Mouse (Mus musculus) megakaryocyte progenitor cell, adult 5-6 weeks (primary cell): ENCODE measurements around the gene Gm10376. TPM values are rescaled to one million over a fixed set of nuclear protein-coding genes. Genes with fewer than 3 reads are reported as not detected.
"Not testable (repeated sequence)": the region's sequence is repeated elsewhere in the genome, so short reads cannot be mapped to it uniquely, and the experiment has no call there.

Source experiments
- ATAC-seq: replicated peaks from 2 replicates; pipeline ENCODE4 v1.8.0; 2016; ENCODE audit warnings: mild to moderate bottlenecking, moderate TSS enrichment, inconsistent platforms; ENCODE audit not compliant: poor library complexity
- total RNA-seq, 2 experiments: library from RNA; stranded (forward) in 1 of 2; stranded (reverse) in 1 of 2; fragments of 157-497, 149-512 nt in 1 of 2; fragments of 200-1000 nt in 1 of 2; gene quantifications; 2 replicates each; pipeline versions ENCODE4 v1.2.3 to v1.2.4; 2015 to 2017

Gene Gm10376
- total RNA-seq (2015) (not detected in 2 replicates), total RNA-seq (2017) (not detected in 2 replicates)

- ATAC-seq: not testable (repeated sequence)
These were observed at the start of gene Gm10376 for GRCm38 (mm10) chr14:43015528-43015927. Gene Gm10376, minus strand, starts transcription at chr14:43015628.

GRCm38 (mm10) chr14:43060179-43060578 lies 44.8 kb upstream of the Gm10376 start:
- ATAC-seq: not testable (repeated sequence)

- ATAC-seq: not testable (repeated sequence)
These were observed 42.6 kb upstream of the Gm10376 start for GRCm38 (mm10) chr14:43058063-43058462.

- ATAC-seq: not testable (repeated sequence)
These were observed 21.9 kb downstream of the Gm10376 start, which contains the start of gene Gm8082 for GRCm38 (mm10) chr14:42993524-42993923. Gene Gm8082, minus strand, starts transcription at chr14:42993624.

Other genes with a start within 250 kb of the Gm10376 start
- not detected in 2 replicates for gene Gm3015, start 246.8 kb downstream of the Gm10376 start, total RNA-seq (2015)
- gene Gm3015, start 246.8 kb downstream of the Gm10376 start, total RNA-seq (2017): not detected in 2 replicates
- not detected in 2 replicates for gene Gm10377, start 217.6 kb downstream of the Gm10376 start, total RNA-seq (2015)
- not detected in 2 replicates for gene Gm10377, start 217.6 kb downstream of the Gm10376 start, total RNA-seq (2017)
- gene Gm21977, start 162.2 kb downstream of the Gm10376 start, total RNA-seq (2015): not detected in 2 replicates
- not detected in 2 replicates for gene Gm21977, start 162.2 kb downstream of the Gm10376 start, total RNA-seq (2017)
- gene Gm8082, start 22.0 kb downstream of the Gm10376 start, total RNA-seq (2015): not detected in 2 replicates
- gene Gm8082, start 22.0 kb downstream of the Gm10376 start, total RNA-seq (2017): not detected in 2 replicates
- not detected in 2 replicates for gene Gm8094, start 61.0 kb upstream of the Gm10376 start, total RNA-seq (2015)
- gene Gm8094, start 61.0 kb upstream of the Gm10376 start, total RNA-seq (2017): not detected in 2 replicates
- not detected in 2 replicates for gene Gm8104, start 85.0 kb upstream of the Gm10376 start, total RNA-seq (2015)
- gene Gm8104, start 85.0 kb upstream of the Gm10376 start, total RNA-seq (2017): not detected in 2 replicates
- gene Gm7233, start 164.2 kb upstream of the Gm10376 start, total RNA-seq (2015): not detected in 2 replicates
- not detected in 2 replicates for gene Gm7233, start 164.2 kb upstream of the Gm10376 start, total RNA-seq (2017)
- gene Gm8122, start 219.7 kb upstream of the Gm10376 start, total RNA-seq (2015): not detected in 2 replicates
- gene Gm8122, start 219.7 kb upstream of the Gm10376 start, total RNA-seq (2017): not detected in 2 replicates
- gene Gm8126, start 243.0 kb upstream of the Gm10376 start, total RNA-seq (2015): not detected in 2 replicates
- gene Gm8126, start 243.0 kb upstream of the Gm10376 start, total RNA-seq (2017): not detected in 2 replicates